Mouse (Mus musculus) cerebellum, adult 2 months (tissue): ENCODE results near the gene Naa30. TPM values are rescaled to one million over a fixed set of nuclear protein-coding genes. Genes with fewer than 3 reads are reported as not detected.

Experiments
- DNase-seq, 2 experiments: peaks; one replicate each; pipeline ENCODE4 v3.0.0; 2021
- H3K27ac ChIP-seq: fragments of 200-500 bp; 2 replicates; pipeline ENCODE4 v1.5.1; 2012; ENCODE audit warnings: low read length, control low read depth, inconsistent platforms; ENCODE audit not compliant: insufficient read depth
- H3K27me3 ChIP-seq: fragments of 200-500 bp; 2 replicates; pipeline ENCODE4 v1.6.1; 2012; ENCODE audit warnings: inconsistent platforms, mild to moderate bottlenecking, low read length, moderate library complexity; ENCODE audit not compliant: control insufficient read depth, insufficient read depth
- H3K4me1 ChIP-seq: fragments of 200-500 bp; 2 replicates; pipeline ENCODE4 v1.6.1; 2011; ENCODE audit warnings: low read length; ENCODE audit not compliant: control insufficient read depth, insufficient read depth
- H3K4me3 ChIP-seq: fragments of 200-500 bp; replicated peaks from 2 replicates; pipeline ENCODE3; 2011; ENCODE audit warnings: mild to moderate bottlenecking, low read depth, low read length, control low read depth; ENCODE audit not compliant: insufficient read depth
- CTCF ChIP-seq: fragments of 200-500 bp; IDR thresholded peaks from 2 replicates; pipeline ENCODE4 v1.5.1; 2011; ENCODE audit warnings: low read depth, mild to moderate bottlenecking, control low read depth, low read length, moderate library complexity, borderline replicate concordance; ENCODE audit not compliant: insufficient read depth
- POLR2A ChIP-seq: fragments of 200-500 bp; IDR thresholded peaks from 2 replicates; pipeline ENCODE4 v1.6.1; 2011; ENCODE audit warnings: low read length, control low read depth, borderline replicate concordance; ENCODE audit not compliant: insufficient read depth
- WGBS: fragments of 180-500 bp; shearing (Covaris S2); methylation state at CpG from one replicate; pipeline ENCODE4 v1.1.7; 2018; 5-methylcytosine and 5-hydroxymethylcytosine counted together
- polyA plus RNA-seq: library from polyadenylated mRNA; depleted of rRNA; stranded (reverse); fragments of >200 nt; gene quantifications from 2 replicates; pipeline ENCODE4 v1.2.3, GENCODE M21; 2012

Naa30 gene
- polyA plus RNA-seq, 1 experiment, result 20.7 TPM

DNA sequence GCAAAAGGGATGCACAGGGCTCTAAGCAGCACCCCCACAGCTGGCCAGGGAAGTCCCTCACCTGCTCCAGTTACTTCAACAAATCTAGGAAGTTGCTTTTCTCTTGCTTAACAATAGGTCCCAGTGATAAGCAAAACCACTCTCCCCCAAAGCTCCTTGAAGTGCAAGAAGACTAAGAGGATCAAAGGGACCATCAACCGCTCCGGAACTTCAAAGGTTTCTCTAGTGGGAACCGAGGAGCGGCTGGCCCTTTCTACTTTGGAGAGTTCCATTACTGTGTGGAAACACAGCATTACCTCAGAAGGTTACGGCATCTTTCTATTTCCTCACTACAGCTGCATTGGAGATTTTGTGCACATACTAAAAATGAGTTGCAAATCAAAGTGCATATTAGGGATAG lies 16.5 kb upstream of the Naa30 start:
- Histone ChIP-seq H3K4me3 (no peak overlapping the region), H3K27me3 (no peaks in the 10 kb centered on the region), H3K27ac (no peak overlapping the region), H3K4me1 (no peaks in the 10 kb centered on the region)
- TF ChIP-seq POLR2A, result no peak
- no peak for TF ChIP-seq CTCF
- no peak for DNase-seq
- WGBS, result 47% methylated on average over 5 of the region's 5 CpGs

DNA sequence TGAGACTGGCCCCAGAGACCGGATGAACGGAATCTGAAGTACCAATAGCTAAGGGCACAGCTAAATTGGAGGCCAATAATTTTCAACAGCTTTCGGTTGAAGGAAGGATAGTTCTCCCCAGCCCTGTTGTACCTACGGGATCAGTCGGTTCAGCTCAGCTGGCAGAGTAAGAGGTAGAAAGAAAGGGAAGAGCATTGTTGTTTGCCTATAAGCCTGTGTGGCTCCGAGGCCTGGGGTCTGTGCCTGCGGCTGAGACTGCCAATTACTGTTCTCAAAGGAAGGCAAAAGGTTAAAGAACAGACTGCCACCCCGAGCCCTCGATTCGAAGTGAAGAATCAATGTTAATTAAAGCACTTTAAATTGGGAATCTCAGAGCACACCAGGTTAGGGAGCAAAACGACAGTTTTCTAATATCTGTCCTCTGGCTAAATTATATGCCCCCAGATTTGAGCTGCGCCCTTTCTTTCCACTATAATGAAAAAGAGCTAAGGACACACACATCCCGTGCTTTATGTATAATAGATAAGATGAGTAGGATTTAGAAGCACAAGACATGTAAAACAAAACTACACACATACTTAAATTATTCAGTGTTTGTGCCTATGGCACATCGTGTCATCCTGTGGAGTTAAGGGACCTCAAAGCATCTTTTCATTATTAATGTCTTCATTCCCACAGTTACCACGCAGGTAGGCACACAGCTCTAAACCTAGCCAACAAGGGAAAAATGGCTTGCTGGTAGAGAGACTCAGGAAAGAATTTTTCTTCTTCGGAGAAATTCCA lies 13.7 kb upstream of the Naa30 start:
- H3K4me3 ChIP-seq, result no peak overlapping the region
- no peaks in the 10 kb centered on the region for H3K4me1 ChIP-seq
- TF ChIP-seq CTCF (no peak), POLR2A (no peak)
- no peak overlapping the region for H3K27ac ChIP-seq
- no peaks in the 10 kb centered on the region for H3K27me3 ChIP-seq
- no peak for DNase-seq
- 80% methylated on average over 16 of the region's 16 CpGs for WGBS

- H3K27me3 ChIP-seq, result no peaks in the 10 kb centered on the region
- H3K4me3 ChIP-seq, result peak overlapping the region; percentile 67
- DNase-seq, result no peak
- WGBS, result 26% methylated on average over 8 of the region's 8 CpGs
- no peaks in the 10 kb centered on the region; the same call in 1 of the 2 replicates for H3K4me1 ChIP-seq
- no peak overlapping the region for H3K27ac ChIP-seq
- TF ChIP-seq CTCF, result no peak
- no peak for TF ChIP-seq POLR2A
Measured at GRCm38 (mm10) chr14:49171286-49171685, 740 bp upstream of the Naa30 start.

GRCm38 (mm10) chr14:49172582-49172988 lies 559 bp downstream of the Naa30 start:
- Histone ChIP-seq H3K4me3 (peak overlapping the region; percentile 67), H3K27me3 (no peaks in the 10 kb centered on the region), H3K27ac (peak overlapping the region; percentile 29), H3K4me1 (no peaks in the 10 kb centered on the region; the same call in 1 of the 2 replicates)
- TF ChIP-seq CTCF (no peak), POLR2A (no peak)
- under 1% methylated on average over 43 of the region's 46 CpGs for WGBS
- peak in 1 of 2 experiments; percentile 55 for DNase-seq

DNA sequence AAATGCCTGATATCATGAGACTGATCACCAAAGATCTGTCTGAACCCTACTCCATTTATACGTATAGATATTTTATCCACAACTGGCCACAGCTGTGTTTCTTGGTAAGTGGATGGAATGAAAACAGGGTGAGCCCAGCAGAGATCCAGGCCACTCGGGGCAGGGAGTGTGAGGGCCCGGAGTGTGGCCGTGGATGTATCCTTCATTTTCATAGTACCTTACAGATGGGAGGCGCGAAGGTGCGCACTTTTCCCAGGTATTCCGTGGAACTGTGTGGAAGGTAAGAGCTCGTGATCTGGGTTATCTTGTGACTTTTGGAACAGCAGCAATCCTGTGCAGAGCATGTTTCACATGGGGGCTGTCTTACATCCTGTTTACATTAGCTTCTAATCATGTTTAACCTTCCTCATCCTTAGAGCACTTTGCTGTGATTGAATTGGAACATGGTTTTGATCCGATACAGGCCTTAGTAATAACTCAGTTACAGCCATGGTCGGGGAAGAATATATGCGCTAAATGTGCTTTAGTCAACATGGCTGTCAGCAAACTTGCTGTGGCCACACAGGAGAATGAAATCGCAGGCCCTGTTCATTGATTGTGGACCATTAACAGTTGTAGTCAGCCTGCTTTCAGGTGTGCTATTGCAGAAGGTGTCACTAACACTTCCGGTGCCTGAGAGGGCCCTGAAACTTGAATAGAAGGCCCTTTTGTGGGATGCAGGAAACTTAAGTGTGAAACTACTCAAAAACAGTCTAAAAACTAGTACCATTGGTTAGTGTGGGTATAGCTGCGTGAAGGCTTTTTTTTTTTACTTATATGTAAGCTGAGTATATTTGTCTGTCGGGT lies 1.5 kb downstream of the Naa30 start:
- peak in 1 of 2 experiments; percentile 13 for DNase-seq
- no peak overlapping the region for H3K27ac ChIP-seq
- TF ChIP-seq CTCF (no peak), POLR2A (no peak)
- no peaks in the 10 kb centered on the region for H3K27me3 ChIP-seq
- no peaks in the 10 kb centered on the region; the same call in 1 of the 2 replicates for H3K4me1 ChIP-seq
- H3K4me3 ChIP-seq, result peak overlapping the region; percentile 67
- 42% methylated on average over 16 of the region's 16 CpGs for WGBS

- no peak for TF ChIP-seq CTCF
- no peak for TF ChIP-seq POLR2A
- no peak overlapping the region for H3K27ac ChIP-seq
- WGBS, result 70% methylated on average over 3 of the region's 3 CpGs
Measured at GRCm38 (mm10) chr14:49179736-49180135, 7.7 kb downstream of the Naa30 start.

GRCm38 (mm10) chr14:49186270-49186669 lies 14.2 kb downstream of the Naa30 start:
- Histone ChIP-seq H3K4me1 (no peaks in the 10 kb centered on the region), H3K27me3 (no peaks in the 10 kb centered on the region), H3K27ac (no peak overlapping the region), H3K4me3 (no peak overlapping the region)
- no peak for TF ChIP-seq POLR2A
- no peak for TF ChIP-seq CTCF
- 92% methylated on average over 2 of the region's 2 CpGs for WGBS
- no peak for DNase-seq

More at GRCm38 (mm10) chr14:49179736-49180135, 7.7 kb downstream of the Naa30 start:
- H3K4me3 ChIP-seq, result no peak overlapping the region
- H3K4me1 ChIP-seq, result no peaks in the 10 kb centered on the region; the same call in 1 of the 2 replicates
- no peaks in the 10 kb centered on the region for H3K27me3 ChIP-seq
- DNase-seq, result no peak

- no peak overlapping the region for H3K27ac ChIP-seq
- no peak for DNase-seq
- H3K4me3 ChIP-seq, result no peak overlapping the region
- TF ChIP-seq POLR2A (no peak), CTCF (no peak)
- WGBS, result 93% methylated on average over 2 of the region's 2 CpGs
- no peaks in the 10 kb centered on the region for H3K4me1 ChIP-seq
- H3K27me3 ChIP-seq, result no peaks in the 10 kb centered on the region
Measured at GRCm38 (mm10) chr14:49197031-49197527, 25.1 kb downstream of the Naa30 start.
